Mouse (Mus musculus): ENCODE results near the gene Crip2.

The Crip2 gene

GRCm38 (mm10) chr12:113186326-113187010, 46.4 kb downstream of the Crip2 start:
- DNase-seq: peak; percentile 55

- peak; percentile 52 for DNase-seq
These were observed 47.0 kb downstream of the Crip2 start for GRCm38 (mm10) chr12:113187011-113187375.

- peak; percentile 92 for DNase-seq
These were observed 47.7 kb downstream of the Crip2 start for GRCm38 (mm10) chr12:113187584-113188295.

DNA sequence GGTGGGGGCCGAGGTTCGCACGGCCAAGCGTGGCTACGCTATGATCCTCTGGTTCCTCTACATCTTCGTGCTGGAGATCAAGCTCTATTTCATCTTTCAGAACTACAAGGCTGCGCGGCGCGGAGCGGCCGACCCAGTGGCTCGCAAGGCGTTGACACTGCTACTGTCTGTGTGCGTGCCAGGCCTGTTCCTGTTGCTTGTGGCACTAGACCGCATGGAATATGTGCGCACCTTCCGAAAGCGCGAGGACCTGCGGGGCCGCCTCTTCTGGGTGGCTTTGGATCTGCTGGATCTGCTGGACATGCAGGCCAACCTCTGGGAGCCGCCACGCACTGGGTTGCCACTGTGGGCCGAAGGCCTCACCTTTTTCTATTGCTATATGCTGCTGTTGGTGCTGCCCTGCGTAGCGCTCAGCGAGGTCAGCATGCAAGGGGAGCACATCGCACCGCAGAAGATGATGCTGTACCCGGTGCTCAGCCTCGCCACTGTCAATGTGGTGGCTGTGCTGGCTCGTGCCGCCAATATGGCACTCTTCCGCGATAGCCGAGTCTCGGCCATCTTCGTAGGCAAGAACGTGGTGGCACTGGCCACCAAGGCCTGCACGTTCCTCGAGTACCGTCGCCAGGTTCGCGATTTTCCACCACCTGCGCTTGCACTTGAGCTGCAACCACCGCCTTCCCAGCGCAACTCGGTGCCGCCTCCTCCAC, 48.5 kb downstream of the Crip2 start:
- DNase-seq: peak; percentile 58

- DNase-seq: no peak
These were observed 53.4 kb downstream of the Crip2 start for GRCm38 (mm10) chr12:113193423-113193822.

Measured in cerebellum, adult 9-10 months (tissue).